Mouse (Mus musculus): ENCODE results near the gene 1700019N19Rik. TPM values are rescaled to one million over a fixed set of nuclear protein-coding genes. Genes with fewer than 3 reads are reported as not detected.

Gene 1700019N19Rik
- polyA plus RNA-seq, 1 experiment from 2014 or later, result not detected

DNA sequence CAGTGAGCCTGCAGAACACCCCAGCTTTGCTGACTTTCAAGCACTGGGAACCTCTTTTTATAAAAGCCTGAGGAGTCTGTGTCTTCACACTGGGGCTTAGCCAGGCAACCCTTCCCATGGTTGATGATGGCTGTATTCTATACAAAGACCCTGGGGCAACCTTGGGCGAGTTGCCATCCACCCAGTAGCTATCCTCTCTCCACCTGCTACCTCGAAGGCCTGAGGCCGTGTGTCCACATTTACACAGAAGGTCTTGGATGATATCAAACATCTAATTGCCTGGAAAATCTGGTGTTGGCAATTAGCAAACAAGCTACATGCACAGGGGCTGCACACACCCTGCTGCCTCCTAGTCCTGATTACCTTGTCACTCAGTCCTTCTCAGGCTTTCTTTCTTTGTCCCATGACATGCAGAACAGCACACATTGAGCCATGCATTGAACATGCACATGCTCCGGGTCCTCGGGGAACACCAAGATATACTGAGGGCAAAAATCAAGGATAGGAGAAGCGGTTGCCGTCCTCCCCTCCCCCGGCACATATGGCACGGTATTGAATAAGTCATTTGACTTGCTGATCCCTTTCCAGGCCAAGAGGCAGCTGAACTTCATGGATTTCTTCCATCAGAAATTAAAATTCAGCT lies 37.1 kb upstream of the 1700019N19Rik start:
- ATAC-seq (replicated peaks; ENCODE audit: insufficient number of reproducible peaks, low FRiP score, low TSS enrichment), result no peak
- H3K4me1 ChIP-seq (ENCODE audit: control insufficient read depth, insufficient read depth, low read length), result no peaks in the 10 kb centered on the region
- H3K9me3 ChIP-seq (replicated peaks; ENCODE audit: control insufficient read depth, low read length), result no peaks in the 10 kb centered on the region
- H3K36me3 ChIP-seq (ENCODE audit: control insufficient read depth, insufficient read depth, low read length), result no peaks in the 10 kb centered on the region
- no peak overlapping the region for H3K4me3 ChIP-seq (ENCODE audit: low read depth, low read length)
- H3K4me2 ChIP-seq, result no peak overlapping the region
- no peak overlapping the region for H3K27ac ChIP-seq (ENCODE audit: low read depth, low read length)
- no peak overlapping the region for H3K9ac ChIP-seq (ENCODE audit: low read depth, low read length)
- WGBS (ENCODE audit: insufficient replicate concordance), result 84% methylated on average over 9 of the region's 9 CpGs
- no peaks in the 10 kb centered on the region for H3K27me3 ChIP-seq (ENCODE audit: control insufficient read depth, insufficient read depth, low read length)

DNA sequence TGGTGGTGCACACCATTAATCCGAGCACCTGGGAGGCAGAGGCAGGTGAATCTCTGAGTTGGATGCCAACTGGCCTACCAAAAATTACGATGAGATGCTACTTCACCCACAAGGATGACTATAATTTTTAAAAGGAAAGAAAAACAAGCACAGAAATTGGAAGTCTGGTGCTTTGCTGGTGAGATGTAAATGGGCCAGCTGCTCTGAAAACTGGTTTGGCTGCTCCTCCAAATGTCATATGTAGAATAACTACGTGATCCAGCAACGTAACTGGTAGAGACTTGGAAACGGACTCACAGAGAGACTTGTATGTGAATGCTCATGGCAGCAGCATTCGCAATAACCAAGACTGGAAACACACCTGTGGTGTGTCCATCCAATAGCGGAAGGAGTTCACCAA lies 35.9 kb upstream of the 1700019N19Rik start:
- 87% methylated on average over 7 of the region's 7 CpGs for WGBS (ENCODE audit: insufficient replicate concordance)
- Histone ChIP-seq H3K4me3 (ENCODE audit: low read depth, low read length) (no peak overlapping the region), H3K36me3 (ENCODE audit: control insufficient read depth, insufficient read depth, low read length) (no peaks in the 10 kb centered on the region), H3K4me2 (no peak overlapping the region), H3K9me3 (replicated peaks; ENCODE audit: control insufficient read depth, low read length) (no peaks in the 10 kb centered on the region), H3K27me3 (ENCODE audit: control insufficient read depth, insufficient read depth, low read length) (no peaks in the 10 kb centered on the region), H3K27ac (ENCODE audit: low read depth, low read length) (no peak overlapping the region), H3K4me1 (ENCODE audit: control insufficient read depth, insufficient read depth, low read length) (no peaks in the 10 kb centered on the region), H3K9ac (ENCODE audit: low read depth, low read length) (no peak overlapping the region)
- no peak for ATAC-seq (replicated peaks; ENCODE audit: insufficient number of reproducible peaks, low FRiP score, low TSS enrichment)

DNA sequence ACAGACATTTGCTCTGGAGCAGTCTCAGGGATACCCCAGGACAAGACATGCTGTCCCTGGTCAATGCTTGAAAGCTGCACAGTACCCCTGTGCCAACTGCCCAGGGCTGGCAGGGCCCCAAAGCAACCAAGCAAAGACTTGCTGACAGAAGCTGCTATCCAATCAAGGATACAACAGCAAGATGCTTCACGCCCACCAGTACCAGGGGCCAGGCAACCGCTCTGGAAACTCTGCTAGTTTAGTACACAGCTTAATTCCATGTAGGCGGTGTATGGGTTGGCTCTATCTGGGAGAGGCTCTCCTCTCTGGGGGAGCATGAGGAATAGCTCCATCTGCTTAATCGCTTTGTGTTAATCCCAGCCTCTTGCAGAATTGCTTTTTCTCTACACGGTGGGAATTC lies 35.3 kb upstream of the 1700019N19Rik start:
- Histone ChIP-seq H3K27me3 (ENCODE audit: control insufficient read depth, insufficient read depth, low read length) (no peaks in the 10 kb centered on the region), H3K4me3 (ENCODE audit: low read depth, low read length) (no peak overlapping the region), H3K4me1 (ENCODE audit: control insufficient read depth, insufficient read depth, low read length) (no peaks in the 10 kb centered on the region), H3K4me2 (no peak overlapping the region), H3K9me3 (replicated peaks; ENCODE audit: control insufficient read depth, low read length) (no peaks in the 10 kb centered on the region), H3K36me3 (ENCODE audit: control insufficient read depth, insufficient read depth, low read length) (no peaks in the 10 kb centered on the region), H3K27ac (ENCODE audit: low read depth, low read length) (no peak overlapping the region), H3K9ac (ENCODE audit: low read depth, low read length) (no peak overlapping the region)
- 73% methylated on average over 5 of the region's 5 CpGs for WGBS (ENCODE audit: insufficient replicate concordance)
- no peak for ATAC-seq (replicated peaks; ENCODE audit: insufficient number of reproducible peaks, low FRiP score, low TSS enrichment)

DNA sequence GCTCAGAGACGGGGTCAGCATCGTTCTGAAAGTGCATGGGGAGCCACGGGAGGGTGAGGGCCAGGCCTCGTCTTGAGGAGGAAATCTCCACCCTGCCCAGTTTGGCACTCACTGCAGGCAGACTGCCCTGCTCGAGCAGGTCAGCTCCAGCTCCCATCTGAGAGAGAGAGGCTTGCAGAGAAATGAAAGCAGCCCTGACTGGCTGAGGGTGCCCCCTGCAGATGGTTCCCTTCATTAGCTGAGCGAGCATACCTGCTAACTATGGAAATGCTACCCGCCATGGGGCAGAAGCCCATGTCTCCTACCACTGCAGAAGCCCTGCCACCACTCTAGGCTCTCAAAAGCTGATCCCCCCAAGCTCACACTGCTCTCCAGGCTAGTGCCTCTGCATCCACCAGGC lies 33.4 kb upstream of the 1700019N19Rik start:
- Histone ChIP-seq H3K27ac (ENCODE audit: low read depth, low read length) (no peak overlapping the region), H3K4me2 (no peak overlapping the region), H3K36me3 (ENCODE audit: control insufficient read depth, insufficient read depth, low read length) (no peaks in the 10 kb centered on the region), H3K27me3 (ENCODE audit: control insufficient read depth, insufficient read depth, low read length) (no peaks in the 10 kb centered on the region), H3K9ac (ENCODE audit: low read depth, low read length) (no peak overlapping the region), H3K4me1 (ENCODE audit: control insufficient read depth, insufficient read depth, low read length) (peaks cover 8% of the 10 kb centered on the region), H3K9me3 (replicated peaks; ENCODE audit: control insufficient read depth, low read length) (no peaks in the 10 kb centered on the region), H3K4me3 (ENCODE audit: low read depth, low read length) (no peak overlapping the region)
- ATAC-seq (replicated peaks; ENCODE audit: insufficient number of reproducible peaks, low FRiP score, low TSS enrichment), result no peak
- 52% methylated on average over 7 of the region's 7 CpGs for WGBS (ENCODE audit: insufficient replicate concordance)

DNA sequence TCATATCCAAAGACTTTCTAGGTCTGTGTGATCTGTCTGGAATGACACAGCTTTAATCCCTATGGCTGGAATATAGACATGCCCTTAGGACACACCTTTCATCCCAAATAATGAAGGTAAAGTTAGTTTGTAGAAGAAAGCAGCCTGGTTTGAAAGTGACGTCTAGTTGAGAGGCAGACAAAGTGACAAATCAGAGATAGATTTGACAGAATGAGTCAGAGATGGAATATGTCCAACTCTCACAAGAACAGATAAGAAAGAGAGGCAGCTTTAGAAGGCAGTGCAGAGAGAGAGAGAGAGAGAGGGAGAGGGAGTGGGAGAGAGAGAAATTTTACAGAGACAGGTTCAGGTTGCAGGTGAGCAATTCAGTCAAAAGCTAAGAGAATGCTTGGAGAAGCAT lies 30.1 kb upstream of the 1700019N19Rik start:
- no peaks in the 10 kb centered on the region for H3K36me3 ChIP-seq (ENCODE audit: control insufficient read depth, insufficient read depth, low read length)
- H3K27me3 ChIP-seq (ENCODE audit: control insufficient read depth, insufficient read depth, low read length), result no peaks in the 10 kb centered on the region
- 34% methylated on average over 1 of the region's 1 CpGs for WGBS (ENCODE audit: insufficient replicate concordance)
- H3K4me3 ChIP-seq (ENCODE audit: low read depth, low read length), result no peak overlapping the region
- ATAC-seq (replicated peaks; ENCODE audit: insufficient number of reproducible peaks, low FRiP score, low TSS enrichment), result no peak
- H3K9me3 ChIP-seq (replicated peaks; ENCODE audit: control insufficient read depth, low read length), result no peaks in the 10 kb centered on the region
- no peak overlapping the region for H3K4me2 ChIP-seq
- no peak overlapping the region for H3K27ac ChIP-seq (ENCODE audit: low read depth, low read length)
- H3K9ac ChIP-seq (ENCODE audit: low read depth, low read length), result no peak overlapping the region
- peaks cover 17% of the 10 kb centered on the region for H3K4me1 ChIP-seq (ENCODE audit: control insufficient read depth, insufficient read depth, low read length)

DNA sequence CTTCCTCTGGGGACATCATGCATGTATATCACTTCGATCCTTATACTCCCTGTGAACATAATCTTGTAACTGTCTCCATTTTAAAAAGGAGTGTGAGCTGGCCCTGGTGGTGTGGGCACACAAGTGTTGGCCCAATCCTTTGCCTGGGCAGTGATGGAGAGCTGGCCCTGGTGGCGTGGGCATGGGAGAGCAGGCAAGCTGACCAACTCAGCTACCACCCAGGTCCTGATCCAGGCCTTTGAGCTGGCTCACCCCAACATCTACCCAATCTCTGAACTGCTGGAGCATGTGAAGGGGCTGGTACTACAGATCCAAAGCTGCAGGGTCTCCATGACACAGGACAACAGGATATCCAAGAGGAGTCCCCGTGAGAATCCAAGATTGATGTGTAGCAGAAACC lies 29.0 kb upstream of the 1700019N19Rik start:
- Histone ChIP-seq H3K27me3 (ENCODE audit: control insufficient read depth, insufficient read depth, low read length) (no peaks in the 10 kb centered on the region), H3K4me1 (ENCODE audit: control insufficient read depth, insufficient read depth, low read length) (peaks cover 25% of the 10 kb centered on the region), H3K36me3 (ENCODE audit: control insufficient read depth, insufficient read depth, low read length) (no peaks in the 10 kb centered on the region), H3K27ac (ENCODE audit: low read depth, low read length) (peak overlapping the region; percentile 82; the same call in 1 of the 2 replicates), H3K4me2 (no peak overlapping the region), H3K9me3 (replicated peaks; ENCODE audit: control insufficient read depth, low read length) (no peaks in the 10 kb centered on the region), H3K9ac (ENCODE audit: low read depth, low read length) (no peak overlapping the region), H3K4me3 (ENCODE audit: low read depth, low read length) (no peak overlapping the region)
- ATAC-seq (replicated peaks; ENCODE audit: insufficient number of reproducible peaks, low FRiP score, low TSS enrichment), result no peak
- WGBS (ENCODE audit: insufficient replicate concordance), result 82% methylated on average over 3 of the region's 3 CpGs

DNA sequence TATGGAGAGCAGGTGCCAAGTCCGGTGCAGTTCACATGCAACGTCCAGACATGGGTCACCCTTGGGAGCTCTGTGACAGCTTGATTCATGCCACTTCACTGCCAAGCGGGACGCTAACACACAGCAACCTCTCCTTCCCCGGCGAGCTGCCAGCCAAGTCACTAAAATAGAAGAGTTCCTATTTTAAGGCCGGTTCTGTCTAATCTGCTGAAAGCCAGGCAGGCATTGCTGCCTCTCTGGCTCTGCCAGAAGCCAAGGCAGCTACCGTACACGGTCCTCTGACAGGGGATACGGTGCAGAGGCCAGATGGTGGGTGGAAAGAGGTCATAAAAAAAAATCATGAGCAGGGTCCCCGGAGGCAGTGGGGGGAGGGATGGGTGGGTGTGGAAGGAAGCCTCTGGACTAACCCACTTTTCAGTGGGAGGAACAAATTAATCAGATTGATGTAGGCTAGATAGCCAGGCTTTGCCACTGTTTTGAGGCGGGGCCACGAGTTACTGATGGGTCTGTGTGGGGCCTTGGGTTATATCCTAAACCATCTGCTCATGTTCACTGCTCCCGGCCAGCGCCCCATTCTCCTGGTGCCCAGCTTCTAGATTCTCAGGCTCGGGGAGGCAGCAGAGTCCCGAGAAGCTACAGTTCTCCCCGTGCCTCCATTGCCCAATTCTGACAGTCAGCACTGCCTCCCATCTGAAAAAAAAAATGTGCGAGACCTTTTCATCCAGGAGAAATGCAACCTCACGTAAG lies 28.4 kb upstream of the 1700019N19Rik start:
- H3K4me1 ChIP-seq (ENCODE audit: control insufficient read depth, insufficient read depth, low read length), result peaks cover 25% of the 10 kb centered on the region
- ATAC-seq (replicated peaks; ENCODE audit: insufficient number of reproducible peaks, low FRiP score, low TSS enrichment), result no peak
- no peak overlapping the region for H3K4me3 ChIP-seq (ENCODE audit: low read depth, low read length)
- H3K9me3 ChIP-seq (replicated peaks; ENCODE audit: control insufficient read depth, low read length), result no peaks in the 10 kb centered on the region
- 61% methylated on average over 20 of the region's 20 CpGs for WGBS (ENCODE audit: insufficient replicate concordance)
- peak overlapping the region; percentile 55; the same call in 1 of the 2 replicates for H3K9ac ChIP-seq (ENCODE audit: low read depth, low read length)
- peak overlapping the region; percentile 82 for H3K27ac ChIP-seq (ENCODE audit: low read depth, low read length)
- no peaks in the 10 kb centered on the region for H3K27me3 ChIP-seq (ENCODE audit: control insufficient read depth, insufficient read depth, low read length)
- no peaks in the 10 kb centered on the region for H3K36me3 ChIP-seq (ENCODE audit: control insufficient read depth, insufficient read depth, low read length)
- peak overlapping the region; percentile 29 for H3K4me2 ChIP-seq

DNA sequence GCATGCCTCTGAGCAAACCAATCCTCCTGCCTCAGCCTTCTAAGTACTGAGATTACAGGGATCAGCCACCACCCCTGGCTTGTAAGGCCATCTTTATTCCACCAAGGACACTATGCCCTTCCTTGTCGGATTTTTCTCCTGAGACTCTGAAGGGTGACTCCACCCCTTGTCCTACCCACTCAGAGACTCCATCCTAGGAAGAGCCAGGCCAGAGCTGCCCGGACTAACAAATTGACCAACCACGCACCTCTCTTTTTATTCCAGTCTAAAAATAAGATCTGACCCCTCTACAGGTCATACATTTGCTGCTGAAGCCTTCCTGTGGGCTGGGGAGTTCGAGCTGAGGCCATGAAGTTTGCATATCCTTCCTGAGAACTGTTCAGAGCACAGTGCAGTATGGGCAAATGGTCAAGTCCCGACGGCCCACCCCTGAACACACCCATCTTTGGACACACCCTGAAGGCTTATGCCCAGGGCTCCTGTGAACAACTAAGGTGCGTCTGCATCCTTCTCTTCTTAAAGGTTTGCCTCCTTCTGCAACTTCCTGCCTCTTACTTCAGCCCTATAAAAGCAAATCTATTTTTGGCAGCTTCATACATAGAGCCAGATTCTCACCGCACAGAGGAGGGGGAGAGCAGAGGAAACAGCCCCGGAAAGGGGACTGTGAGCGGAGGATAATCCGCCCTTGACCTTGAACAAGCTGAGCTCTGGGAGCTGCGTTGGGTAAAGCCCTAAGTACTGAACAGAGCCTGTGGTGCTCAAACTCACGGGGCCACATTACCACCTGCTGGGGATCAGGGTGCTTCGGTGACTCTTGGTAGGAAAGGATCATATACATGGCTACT lies 24.5 kb upstream of the 1700019N19Rik start:
- no peak overlapping the region for H3K4me3 ChIP-seq (ENCODE audit: low read depth, low read length)
- no peak overlapping the region for H3K4me2 ChIP-seq
- H3K4me1 ChIP-seq (ENCODE audit: control insufficient read depth, insufficient read depth, low read length), result peaks cover 25% of the 10 kb centered on the region
- H3K9me3 ChIP-seq (replicated peaks; ENCODE audit: control insufficient read depth, low read length), result no peaks in the 10 kb centered on the region
- H3K9ac ChIP-seq (ENCODE audit: low read depth, low read length), result peak overlapping the region; percentile 46; the same call in 1 of the 2 replicates
- H3K27ac ChIP-seq (ENCODE audit: low read depth, low read length), result peak overlapping the region; percentile 73
- WGBS (ENCODE audit: insufficient replicate concordance), result 55% methylated on average over 14 of the region's 14 CpGs
- no peaks in the 10 kb centered on the region for H3K27me3 ChIP-seq (ENCODE audit: control insufficient read depth, insufficient read depth, low read length)
- no peaks in the 10 kb centered on the region for H3K36me3 ChIP-seq (ENCODE audit: control insufficient read depth, insufficient read depth, low read length)
- no peak for ATAC-seq (replicated peaks; ENCODE audit: insufficient number of reproducible peaks, low FRiP score, low TSS enrichment)
